In the genomic region with DNA sequence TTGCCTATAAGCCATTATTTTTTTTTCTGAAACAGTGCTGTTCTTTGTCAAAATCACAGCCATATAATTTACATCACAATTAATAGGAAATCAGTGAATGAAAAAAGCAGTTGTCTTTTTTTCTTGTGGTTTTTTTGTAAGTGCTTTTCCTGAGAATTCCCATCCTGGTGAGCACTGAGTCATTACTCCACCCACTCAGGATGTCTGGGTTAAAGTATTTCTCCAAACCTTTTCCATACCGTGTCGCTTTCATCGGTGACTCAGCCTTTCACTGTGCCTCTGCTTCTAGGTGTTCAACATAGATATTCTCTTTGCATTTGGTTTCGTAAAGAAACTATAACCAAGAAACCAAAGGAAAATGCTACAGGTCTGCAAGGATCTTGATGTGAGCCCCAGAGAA, we compare ENCODE assay signal across 23 mouse cellular contexts.
A peak's percentile ranks its signal among the peaks of the same experiment; 100 is the strongest.
DNase-seq lines count a peak whose midpoint lies in the region; TF ChIP-seq lines count a peak whose summit lies in the region.
"Had no signal": no experiment of that assay in that cellular context is flagged by ENCODE, and none has a peak within 500 bp of the region (broad histone marks: within the 10 kb centered on the region; RNA-seq: fewer than 3 reads in every experiment).

No protein-coding gene starts in this region.

- TF ChIP-seq POLR2A in embryonic fibroblast, embryonic 13.5 days (IDR thresholded peaks at IDR 0.05; ENCODE audit: low read depth, low read length), result no peak
- no peak for TF ChIP-seq POLR2A in thymus, adult 2 months (IDR thresholded peaks at IDR 0.05; ENCODE audit: control insufficient read depth, extremely low read depth, insufficient read depth, low read length, poor library complexity)

- H3K36me3 ChIP-seq in thymus, adult 2 months (ENCODE audit: control insufficient read depth, insufficient read depth, low read length), result no peaks in the 10 kb centered on the region
- H3K36me3 ChIP-seq: embryonic facial prominence, embryonic 15.5 days; forebrain, embryonic 12.5 days; G1E; heart, embryonic 13.5 days; hindbrain, embryonic 15.5 days had no signal

- WGBS in thymus, adult 2 months, result 74% methylated on average over 4 of the region's 4 CpGs

- H3K27ac ChIP-seq in embryonic fibroblast, embryonic 13.5 days (ENCODE audit: insufficient read depth, low read length), result peak overlapping the region; percentile 83; the same call in 1 of the 2 replicates
- H3K27ac ChIP-seq in thymus, adult 2 months (ENCODE audit: control insufficient read depth, insufficient read depth, low read length), result no peak overlapping the region
- H3K27ac ChIP-seq: embryonic facial prominence, embryonic 15.5 days; forebrain, embryonic 12.5 days; gastrocnemius, adult 2 months; heart, embryonic 13.5 days; hindbrain, embryonic 15.5 days had no signal

- no peaks in the 10 kb centered on the region for H3K27me3 ChIP-seq in thymus, adult 2 months (ENCODE audit: control insufficient read depth, insufficient read depth, low read length)
- H3K27me3 ChIP-seq: embryonic facial prominence, embryonic 15.5 days; forebrain, embryonic 12.5 days; heart, embryonic 13.5 days; hindbrain, embryonic 15.5 days; Patski had no signal

- no peak for TF ChIP-seq CTCF in embryonic fibroblast, embryonic 13.5 days (IDR thresholded peaks at IDR 0.05; ENCODE audit: borderline replicate concordance, insufficient read depth, low read length)
- TF ChIP-seq CTCF in thymus, adult 2 months (IDR thresholded peaks at IDR 0.05; ENCODE audit: borderline replicate concordance, control insufficient read depth, extremely low read depth, insufficient read depth, low read length, poor library complexity), result no peak

- peak; percentile 63 for DNase-seq in right cerebral cortex, adult 18-20 months
- no peak for DNase-seq in right cerebral cortex, postnatal 14 days
- peak; percentile 71 for DNase-seq in Muller cell, postnatal 12 days (ENCODE audit: inconsistent ontology term)
- no peak for DNase-seq in urinary bladder, adult 2 months (ENCODE audit: low spot score)
- DNase-seq in left cerebral cortex, postnatal 4 days, result no peak
- no peak for DNase-seq in thymus, adult 2 months
- DNase-seq: adrenal gland, adult 8-10 months; adrenal gland, postnatal 36 days; cerebellum, adult 11 months; cerebellum, adult 8-10 months; cerebellum, postnatal 14 days; embryo, embryonic 11 days; gastrocnemius, adult 2 months; gastrocnemius, postnatal 36 days; heart, adult 11 months; heart, postnatal 36 days had no signal

- H3K4me3 ChIP-seq in embryonic fibroblast, embryonic 13.5 days (ENCODE audit: insufficient read depth, low read length), result no peak overlapping the region
- no peak overlapping the region for H3K4me3 ChIP-seq in thymus, adult 2 months (ENCODE audit: control insufficient read depth, insufficient read depth, low read length)
- H3K4me3 ChIP-seq: embryonic facial prominence, embryonic 15.5 days; forebrain, embryonic 12.5 days; gastrocnemius, adult 2 months; heart, embryonic 13.5 days; hindbrain, embryonic 15.5 days had no signal

- H3K4me1 ChIP-seq in embryonic fibroblast, embryonic 13.5 days (ENCODE audit: control insufficient read depth, insufficient read depth, low read length), result peaks cover 5% of the 10 kb centered on the region; the same call in 1 of the 2 replicates
- H3K4me1 ChIP-seq in thymus, adult 2 months (replicated peaks; ENCODE audit: control insufficient read depth, insufficient read depth, low read length), result no peaks in the 10 kb centered on the region
- H3K4me1 ChIP-seq: embryonic facial prominence, embryonic 15.5 days; heart, embryonic 13.5 days had no signal

- intact Hi-C loops in left cerebral cortex, postnatal 4 days (cut with DNase I), result no loop called here

Comparison
In these comparisons a context has a peak if more than half of its experiments do, and no peak if none do; other contexts are left out.
1. DNase-seq: peak in right cerebral cortex, adult 18-20 months (single experiment) and Muller cell, postnatal 12 days (single experiment); none in right cerebral cortex, postnatal 14 days (single experiment), urinary bladder, adult 2 months (single experiment), left cerebral cortex, postnatal 4 days (single experiment) and thymus, adult 2 months (single experiment).